Mouse (Mus musculus): ENCODE measurements around the gene Olfr857.
"Not testable (repeated sequence)": the region's sequence is repeated elsewhere in the genome, so short reads cannot be mapped to it uniquely, and the experiment has no call there.

The Olfr857 gene

DNA sequence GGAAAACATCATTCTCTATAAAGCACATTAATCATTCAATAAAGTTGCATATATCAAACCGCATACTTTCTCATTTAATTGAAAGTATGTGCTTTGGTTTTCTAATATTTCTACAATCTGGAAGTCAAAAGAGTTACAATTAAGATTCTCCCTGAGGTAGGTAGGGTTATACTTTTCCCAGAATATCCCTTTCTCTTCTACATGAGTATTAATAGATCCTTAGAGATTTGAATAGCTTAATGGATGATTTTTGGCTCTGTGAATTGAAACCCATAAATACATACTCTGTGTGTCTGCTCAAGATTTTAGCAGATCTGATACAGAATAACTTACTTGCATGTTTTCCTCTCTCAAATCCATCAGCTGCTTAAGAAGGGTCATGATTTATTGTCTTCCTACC, at the start of gene Olfr857:
Gene Olfr857 (plus strand): TSS at position 301 of the 400 bp plus-strand sequence.
- DNase-seq (ENCODE audit: low read depth, low spot score) = no peak

DNA sequence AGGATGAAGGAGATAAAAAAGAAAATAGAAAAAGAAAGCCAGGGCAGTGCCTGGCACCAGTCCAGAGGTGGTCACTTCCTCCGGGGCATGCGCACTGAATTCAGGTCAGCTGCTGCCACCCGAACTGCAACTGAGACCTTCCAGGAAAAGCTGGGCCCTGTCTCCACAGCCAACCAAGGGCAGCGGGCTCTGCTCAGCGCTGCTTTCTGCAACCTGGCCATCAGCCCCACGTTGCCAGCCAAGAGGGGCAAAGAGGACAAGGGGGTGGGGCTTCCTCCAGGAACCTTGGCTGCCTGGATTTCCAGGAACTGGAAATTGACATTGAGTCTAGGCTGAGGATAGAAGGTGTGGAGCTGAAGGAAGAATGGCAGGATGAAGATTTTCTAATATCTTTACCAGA, 19.0 kb upstream of the Olfr857 start:
- no peak for DNase-seq (ENCODE audit: low read depth, low spot score)

DNA sequence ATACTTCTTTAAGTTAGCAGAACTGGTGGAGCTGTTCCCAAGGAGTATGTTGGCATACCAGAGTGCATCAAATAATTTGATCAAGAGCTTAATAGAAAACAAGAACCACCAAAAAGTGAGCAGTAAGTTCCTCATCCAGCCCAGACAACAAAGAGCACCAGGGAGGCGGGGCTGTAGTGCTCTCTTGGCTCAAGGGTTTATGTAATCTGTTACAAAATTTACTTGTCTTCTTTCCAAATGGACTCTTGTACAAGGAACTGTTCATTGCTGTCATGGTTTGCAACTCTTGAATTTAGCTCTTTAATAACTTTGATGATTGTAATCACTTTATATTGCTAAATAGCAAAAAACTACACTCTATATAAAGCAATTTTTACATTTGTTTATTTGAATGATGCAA, 17.8 kb upstream of the Olfr857 start:
- DNase-seq (ENCODE audit: low read depth, low spot score) = no peak

DNA sequence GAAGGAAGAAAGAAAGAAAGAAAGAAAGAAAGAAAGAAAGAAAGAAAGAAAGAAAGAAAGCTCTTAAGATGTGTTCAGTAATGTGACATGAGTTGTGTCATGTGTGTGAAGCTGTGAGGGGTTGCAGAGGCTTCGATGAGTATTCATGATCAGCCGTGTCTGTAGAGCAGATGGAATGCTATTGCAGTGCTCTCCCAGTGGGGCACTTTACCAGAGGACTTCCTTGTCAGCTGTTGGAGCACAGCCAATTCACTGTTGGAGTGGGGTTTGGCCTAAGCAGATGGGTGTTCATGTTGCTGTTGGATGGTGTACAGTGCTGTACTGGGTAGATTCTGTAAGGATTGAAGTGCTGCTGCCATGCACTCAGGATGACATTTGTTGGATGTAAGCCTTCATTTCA, 16.8 kb upstream of the Olfr857 start:
- DNase-seq (ENCODE audit: low read depth, low spot score) = no peak

- not testable (repeated sequence) for DNase-seq (ENCODE audit: low read depth, low spot score)
Measured at GRCm38 (mm10) chr9:19694285-19694684, 14.9 kb upstream of the Olfr857 start.

- DNase-seq (ENCODE audit: low read depth, low spot score) = not testable (repeated sequence)
Measured at GRCm38 (mm10) chr9:19694898-19695379, 14.3 kb upstream of the Olfr857 start.

DNA sequence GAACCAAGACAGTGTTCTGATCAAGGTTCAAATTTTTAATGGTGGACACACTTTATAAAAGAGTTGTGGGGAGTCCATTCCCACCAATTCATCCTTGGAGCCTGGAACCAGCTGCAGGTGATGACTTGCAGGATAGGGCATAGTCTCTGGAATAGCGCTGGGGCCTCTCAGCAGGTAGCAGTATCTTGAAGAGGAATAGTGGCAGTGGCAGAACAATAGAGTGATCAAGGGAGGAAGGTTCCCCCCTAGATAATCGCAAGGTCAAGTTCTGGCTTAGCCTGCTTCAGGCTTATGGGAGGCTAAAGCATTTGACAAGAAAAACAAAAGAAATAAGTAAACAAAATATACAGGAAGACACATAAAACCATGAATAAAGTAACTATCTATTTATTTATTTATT, 4.7 kb upstream of the Olfr857 start:
- not testable (repeated sequence) for DNase-seq (ENCODE audit: low read depth, low spot score)
